Comparison of ENCODE assay signal across 8 mouse cellular contexts in genomic region chr1:33906927-33907326, GRCm38 (mm10). TPM values are rescaled to one million over a fixed set of nuclear protein-coding genes. Genes with fewer than 3 reads are reported as not detected.
DNase-seq lines count a peak whose midpoint lies in the region; ATAC-seq and TF ChIP-seq lines count a peak whose summit lies in the region.

No protein-coding gene starts in this region.

- no peak for ATAC-seq in embryonic facial prominence, embryonic 15.5 days (ENCODE audit: insufficient number of reproducible peaks, low FRiP score, low TSS enrichment, low read depth)
- ATAC-seq in intestine, embryonic 16.5 days: 0 out of 2 replicates have a peak, but pooled peaks have one; percentile 26

- H3K4me3 ChIP-seq in embryonic facial prominence, embryonic 15.5 days (replicated peaks): peak overlapping the region; percentile 65
- H3K4me3 ChIP-seq in intestine, embryonic 16.5 days (ENCODE audit: low read length): peak overlapping the region; percentile 65
- peak overlapping the region; percentile 68 for H3K4me3 ChIP-seq in myocyte

- peaks cover 18% of the 10 kb centered on the region for H3K4me1 ChIP-seq in embryonic facial prominence, embryonic 15.5 days
- H3K4me1 ChIP-seq in intestine, embryonic 16.5 days (ENCODE audit: control insufficient read depth, insufficient read depth, low read length): peaks cover 10% of the 10 kb centered on the region

- H3K9me3 ChIP-seq in embryonic facial prominence, embryonic 15.5 days (replicated peaks): no peaks in the 10 kb centered on the region
- H3K9me3 ChIP-seq in intestine, embryonic 16.5 days (ENCODE audit: control insufficient read depth, low read length): no peaks in the 10 kb centered on the region

- peaks cover 28% of the 10 kb centered on the region for H3K79me2 ChIP-seq in myocyte (ENCODE audit: control insufficient read depth, insufficient read depth)

- peak overlapping the region; percentile 99 for H3ac ChIP-seq in myocyte (ENCODE audit: control insufficient read depth, insufficient read length)

- H3K27me3 ChIP-seq in embryonic facial prominence, embryonic 15.5 days: peaks cover 27% of the 10 kb centered on the region
- peaks cover 38% of the 10 kb centered on the region for H3K27me3 ChIP-seq in intestine, embryonic 16.5 days (replicated peaks; ENCODE audit: control insufficient read depth, insufficient read depth, low read length)
- H3K27me3 ChIP-seq in myocyte (ENCODE audit: control insufficient read depth, insufficient read depth, insufficient read length): no peaks in the 10 kb centered on the region

- peak overlapping the region; percentile 96 for H3K4me2 ChIP-seq in embryonic facial prominence, embryonic 15.5 days (replicated peaks)
- peak overlapping the region; percentile 99 for H3K4me2 ChIP-seq in intestine, embryonic 16.5 days (ENCODE audit: low read depth, low read length)
- peak overlapping the region; percentile 92 for H3K4me2 ChIP-seq in myocyte (ENCODE audit: low read depth)

- peak; percentile 18 for DNase-seq in layer of hippocampus, adult 9-11 months
- no peak for DNase-seq in layer of hippocampus, postnatal 25 days (ENCODE audit: extremely low spot score in 1 of 2, low spot score in 1 of 2)
- DNase-seq in brain, adult 2 months (ENCODE audit: low read depth, low spot score): peak; percentile 88
- DNase-seq in c-Kit-positive CD71-positive TER-119-positive erythroid progenitor cells, embryonic 14.5 days (ENCODE audit: low spot score): no peak
- DNase-seq in adrenal gland, adult 18-20 months (ENCODE audit: low spot score in 2 of 2): no peak

- no peaks in the 10 kb centered on the region for H3K36me3 ChIP-seq in embryonic facial prominence, embryonic 15.5 days
- H3K36me3 ChIP-seq in intestine, embryonic 16.5 days (ENCODE audit: control insufficient read depth, insufficient read depth, low read length): no peaks in the 10 kb centered on the region
- H3K36me3 ChIP-seq in myocyte (ENCODE audit: control insufficient read depth, insufficient read depth): no peaks in the 10 kb centered on the region

- no peak for TF ChIP-seq POLR2A in myocyte (IDR thresholded peaks at IDR 0.05; ENCODE audit: insufficient read length, low read depth)

- H3K9ac ChIP-seq in embryonic facial prominence, embryonic 15.5 days: 0 out of 2 replicates have a peak overlapping the region, but pooled peaks have one; percentile 40
- H3K9ac ChIP-seq in intestine, embryonic 16.5 days (ENCODE audit: low read depth, low read length): no peak overlapping the region

- WGBS in embryonic facial prominence, embryonic 15.5 days: 5% methylated on average over 20 of the region's 20 CpGs
- 6% methylated on average over 20 of the region's 20 CpGs for WGBS in intestine, embryonic 16.5 days

- H3K27ac ChIP-seq in embryonic facial prominence, embryonic 15.5 days (replicated peaks): no peak overlapping the region
- H3K27ac ChIP-seq in intestine, embryonic 16.5 days (ENCODE audit: low read length): no peak overlapping the region

TF ChIP-seq in myocyte, 11 proteins besides CTCF, POLR2A, EP300 and RAD21:
- TF ChIP-seq CEBPB (IDR thresholded peaks at IDR 0.05; ENCODE audit: insufficient read depth, poor library complexity, severe bottlenecking): no peak
- TF ChIP-seq MYOD1 (IDR thresholded peaks at IDR 0.05; ENCODE audit: control insufficient read depth in 1 of 3, insufficient read length in 2 of 3, low read depth in 2 of 3): peak in 1 of 3 experiments; percentile 51

RNA-seq across cellular contexts. Expression of gene Bend6, which starts 0.7 kb away (rescaled TPM):
- total RNA-seq in layer of hippocampus, postnatal 25 days (2021): 10 to 100 TPM; 68.7 to 72.5 TPM
- 0.98 and 2.0 TPM in 2 replicates for polyA plus RNA-seq in embryonic facial prominence, embryonic 15.5 days (2015; fragmentation: Nextera tagmentation; extraction: Ambion mirVana)
- polyA plus RNA-seq in intestine, embryonic 16.5 days (2015; fragmentation: Nextera tagmentation; extraction: Ambion mirVana): 0.32 and 0.60 TPM in 2 replicates
- 3.8 TPM for polyA plus RNA-seq in myocyte (2012; fragmentation: generic; extraction: Trizol)
- total RNA-seq in adrenal gland, adult 18-20 months (2021): 1 to 10 TPM in 1 of 2 experiments, under 1 TPM in 1; 0.83 to 1.2 TPM

RNA-seq across cellular contexts. Expression of gene Dst, which starts 1.1 kb away (rescaled TPM):
- 100 to 1,000 TPM; 186 to 223 TPM for total RNA-seq in layer of hippocampus, postnatal 25 days (2021)
- polyA plus RNA-seq in embryonic facial prominence, embryonic 15.5 days (2015; fragmentation: Nextera tagmentation; extraction: Ambion mirVana): 22.8 and 28.7 TPM in 2 replicates
- polyA plus RNA-seq in intestine, embryonic 16.5 days (2015; fragmentation: Nextera tagmentation; extraction: Ambion mirVana): 15.1 and 16.4 TPM in 2 replicates
- 49.7 TPM for polyA plus RNA-seq in myocyte (2012; fragmentation: generic; extraction: Trizol)
- 100 to 1,000 TPM; 123 to 171 TPM for total RNA-seq in adrenal gland, adult 18-20 months (2021)

Comparison
In these comparisons a context has a peak if more than half of its experiments do, and no peak if none do; other contexts are left out.
1. DNase-seq: peak in layer of hippocampus, adult 9-11 months (single experiment) and brain, adult 2 months (single experiment); none in layer of hippocampus, postnatal 25 days (0 of 2), c-Kit-positive CD71-positive TER-119-positive erythroid progenitor cells, embryonic 14.5 days (single experiment) and adrenal gland, adult 18-20 months (0 of 2).
2. Peak in every context shown above with its lines, with median percentiles within 50 percentile points of each other: H3K4me2 ChIP-seq and H3K4me3 ChIP-seq.